Mouse (Mus musculus): ENCODE data around the gene Kazald1.
A peak's percentile ranks its signal among the peaks of the same experiment; 100 is the strongest.
"Not testable (repeated sequence)": the region's sequence is repeated elsewhere in the genome, so short reads cannot be mapped to it uniquely, and the experiment has no call there.

Gene Kazald1

DNA sequence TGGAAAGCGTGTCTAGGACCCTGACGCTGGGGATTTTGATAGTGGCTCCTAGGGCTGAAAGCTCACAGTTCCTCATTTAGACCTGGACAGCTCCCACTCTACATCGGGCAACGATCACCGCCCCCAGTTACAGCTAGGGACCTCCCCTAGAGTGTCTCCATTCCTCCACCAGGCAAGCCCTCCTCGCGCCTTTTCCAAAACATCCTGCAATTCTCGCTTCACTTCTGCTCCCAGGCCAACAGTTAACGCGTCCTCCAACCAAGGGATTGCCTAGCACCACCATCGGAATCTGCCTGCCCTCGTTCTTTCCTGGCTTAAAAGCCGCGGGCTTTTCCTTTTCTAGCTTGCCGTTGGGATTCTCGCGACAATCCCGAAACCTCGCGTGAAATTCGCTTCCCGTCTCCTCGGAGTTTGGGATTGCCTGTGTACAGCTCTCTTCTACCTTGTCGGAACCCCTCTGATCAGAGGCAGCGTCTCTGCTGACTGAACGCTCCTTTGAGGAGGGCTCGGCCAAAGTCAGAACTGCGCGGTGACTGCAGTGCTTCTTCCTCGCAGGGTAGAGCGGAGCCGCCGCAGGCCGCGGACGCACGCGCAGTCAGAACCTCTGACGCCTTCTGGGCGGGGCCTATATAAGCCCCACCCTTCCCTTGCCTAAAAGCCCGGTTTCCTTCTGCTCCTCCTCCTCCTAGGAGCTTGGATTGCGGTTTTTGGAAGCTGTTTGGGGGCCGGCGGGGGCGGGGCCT, at the start of gene Kazald1:
Gene Kazald1 (plus strand): TSS at position 662 of the 743 bp plus-strand sequence.
- peak; percentile 92 for DNase-seq

DNA sequence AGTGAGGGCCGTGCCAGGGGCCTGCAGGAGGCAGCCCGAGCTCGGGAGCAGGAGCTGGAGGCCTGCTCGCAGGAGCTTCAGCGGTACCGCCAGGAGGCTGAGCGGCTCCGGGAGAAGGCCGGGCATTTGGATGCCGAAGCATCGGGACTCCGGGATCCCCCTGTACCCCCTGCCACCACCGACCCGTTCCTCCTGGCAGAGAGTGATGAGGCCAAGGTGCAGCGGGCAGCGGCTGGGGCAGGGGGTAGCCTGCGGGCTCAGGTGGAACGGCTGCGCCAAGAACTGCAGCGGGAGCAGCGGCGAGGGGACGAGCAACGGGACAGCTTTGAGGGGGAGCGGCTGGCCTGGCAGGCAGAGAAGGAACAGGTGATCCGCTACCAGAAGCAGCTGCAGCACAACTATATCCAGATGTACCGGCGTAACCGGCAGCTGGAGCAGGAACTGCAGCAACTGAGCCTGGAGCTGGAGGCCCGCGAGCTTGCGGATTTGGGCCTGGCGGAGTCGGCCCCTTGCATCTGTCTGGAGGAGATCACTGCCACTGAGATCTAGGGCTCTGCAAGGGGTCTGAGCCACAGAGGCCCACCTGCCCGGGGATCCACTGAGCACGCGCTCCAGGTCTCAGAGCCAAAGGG, 49.0 kb upstream of the Kazald1 start:
- no peak for DNase-seq

DNA sequence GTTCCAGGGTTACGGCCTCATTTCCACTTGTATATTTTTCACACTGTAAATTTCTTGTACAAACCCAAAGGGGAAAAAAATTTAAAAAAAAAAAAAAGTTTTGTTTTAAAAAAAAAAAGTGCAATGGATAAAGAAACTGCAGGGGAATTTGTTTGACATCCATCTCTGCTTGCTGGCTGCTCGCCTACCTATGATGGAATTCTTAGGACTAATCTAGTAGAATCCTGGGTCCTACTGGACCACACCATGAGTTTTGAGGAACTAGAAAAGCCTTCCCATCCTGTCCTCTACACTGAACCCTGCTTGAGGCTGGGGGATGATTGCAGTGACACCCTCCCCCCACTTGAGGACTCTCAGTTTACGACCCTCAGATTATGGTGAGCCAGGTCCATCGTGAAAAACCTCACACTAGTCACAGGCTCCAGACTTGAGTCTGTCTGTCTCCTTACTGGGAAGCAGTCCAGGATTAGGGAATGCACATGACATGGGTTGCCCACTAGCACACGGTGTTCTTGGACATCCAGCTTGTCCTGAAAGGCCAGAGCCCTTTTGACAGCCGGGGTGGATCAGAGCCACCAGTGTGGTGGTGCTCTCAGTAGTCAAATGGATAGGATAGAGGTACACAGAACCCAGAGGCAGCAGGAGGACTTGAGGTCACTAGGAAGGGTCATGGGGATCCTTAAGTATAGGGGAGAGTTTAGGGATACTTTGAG, 47.9 kb upstream of the Kazald1 start:
- no peak for DNase-seq

DNA sequence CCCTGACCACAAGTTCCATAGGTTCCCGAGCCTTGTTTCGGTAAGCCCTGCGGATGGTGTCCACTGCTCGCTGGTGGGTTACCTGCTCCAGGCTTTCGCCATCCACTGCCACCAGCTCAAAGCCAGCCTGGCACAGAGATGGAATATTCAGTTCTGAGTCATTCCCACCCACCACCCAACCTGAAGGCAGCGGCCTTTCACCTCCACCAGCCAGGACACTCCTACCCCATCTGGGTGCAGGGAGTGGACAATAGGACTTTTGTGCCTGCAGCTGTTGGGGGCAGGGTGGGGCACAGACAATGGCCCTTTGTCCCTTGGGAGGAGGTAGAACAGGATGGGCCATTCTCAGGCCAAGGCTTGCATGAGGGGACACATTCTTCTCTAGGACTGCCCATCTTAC, 47.2 kb upstream of the Kazald1 start:
- DNase-seq: no peak

DNA sequence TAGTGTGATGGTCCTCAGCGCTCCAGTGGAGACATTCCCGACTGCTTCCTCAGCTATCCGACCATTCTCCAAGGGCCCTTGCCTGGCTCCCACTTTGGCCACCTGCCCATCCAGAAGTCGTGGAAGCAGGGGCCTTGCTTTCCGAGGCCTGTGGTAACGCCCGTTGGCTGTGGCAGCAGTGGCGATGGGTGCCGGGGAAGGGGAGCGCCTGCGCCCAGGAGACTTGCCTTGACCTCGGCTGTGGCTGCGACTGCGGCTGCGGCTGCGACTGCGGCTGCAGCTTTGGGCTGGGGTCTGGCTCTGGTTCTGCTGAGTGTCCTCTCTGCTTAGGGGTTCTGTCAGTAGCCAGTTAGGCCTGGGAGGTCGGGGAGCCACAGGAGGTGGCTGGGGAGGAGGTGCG, 46.3 kb upstream of the Kazald1 start:
- no peak for DNase-seq

DNA sequence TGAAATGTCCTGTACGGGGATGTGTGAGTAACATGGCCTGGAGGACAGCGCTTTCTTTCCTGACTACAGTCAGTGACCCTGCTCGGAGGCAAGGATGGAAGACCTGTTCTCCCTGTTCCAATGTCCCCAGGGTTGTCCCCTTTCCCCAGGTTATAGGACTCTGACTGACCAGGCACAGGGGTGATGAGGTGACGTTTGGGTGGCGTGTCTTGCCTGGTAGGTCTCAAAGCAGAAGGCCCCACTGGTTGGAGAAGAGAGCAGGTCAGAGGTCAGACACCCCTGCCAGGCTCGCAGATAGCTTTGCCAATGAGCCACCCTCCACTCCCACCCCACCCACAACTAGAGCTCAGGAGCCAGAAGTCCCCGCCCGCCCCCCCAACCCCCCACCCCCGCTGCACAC, 45.5 kb upstream of the Kazald1 start:
- DNase-seq: no peak

DNA sequence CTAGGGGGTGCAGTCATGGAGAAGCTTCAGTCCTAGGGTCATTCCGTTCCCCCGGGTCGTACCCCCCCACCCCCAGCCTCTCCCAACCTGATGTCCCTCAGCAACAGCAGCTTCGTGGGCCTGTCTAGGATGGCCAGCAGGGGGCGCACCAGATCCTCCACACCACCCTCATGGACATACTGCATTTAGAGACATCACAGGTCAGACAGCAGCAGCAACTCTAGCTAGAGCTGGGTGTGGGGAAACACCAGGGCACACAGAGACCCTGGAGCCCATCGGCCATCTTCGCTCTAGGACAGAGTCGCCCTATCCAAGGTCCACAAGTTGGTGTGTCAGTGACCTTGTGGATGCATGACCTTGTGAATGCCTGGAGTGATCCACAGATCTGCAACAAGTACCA, 44.9 kb upstream of the Kazald1 start:
- DNase-seq: peak; percentile 59

DNA sequence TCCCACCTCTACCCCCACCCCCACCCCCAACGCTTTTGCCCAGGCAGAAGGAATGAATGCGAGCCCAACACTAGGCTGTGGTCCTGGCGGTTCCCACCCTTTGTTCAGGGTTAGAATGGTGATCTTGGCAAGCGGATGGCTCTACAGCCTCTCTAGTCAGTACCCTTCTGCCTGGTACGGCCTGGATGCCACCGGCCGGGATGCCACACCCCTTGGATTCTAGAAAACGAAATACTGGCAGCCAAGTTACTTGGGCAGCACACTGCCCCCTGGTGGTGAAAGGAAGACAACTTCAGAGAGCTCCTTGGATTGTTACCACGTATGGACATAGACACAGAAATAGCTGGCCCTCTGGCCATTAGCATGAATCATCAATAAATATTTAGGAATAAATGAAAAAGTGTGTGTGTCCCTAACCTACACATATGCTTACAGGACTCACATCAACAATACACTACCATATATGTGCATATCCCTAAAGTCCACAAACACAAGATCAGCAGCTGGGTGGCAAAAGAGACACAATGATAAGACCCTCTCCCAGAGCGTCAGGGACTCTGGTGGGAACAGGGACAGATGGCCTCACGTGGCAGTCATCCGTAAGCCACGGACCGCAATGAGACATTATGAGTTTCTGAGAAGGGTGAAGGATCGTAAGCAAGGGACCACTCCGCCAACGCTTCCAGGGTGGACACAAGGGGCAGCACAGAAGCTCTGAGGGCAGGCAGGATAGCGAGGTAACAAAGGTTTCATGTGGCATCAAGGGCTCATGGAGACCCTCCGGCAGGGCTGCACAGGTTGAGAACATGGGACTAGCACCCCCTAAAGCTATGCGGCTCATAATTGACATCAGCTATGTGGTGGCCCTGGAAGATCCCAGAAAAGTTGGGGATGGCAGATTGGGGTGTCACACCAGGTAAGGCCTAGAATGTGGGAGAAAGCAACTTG, 44.0 kb upstream of the Kazald1 start:
- DNase-seq: peak; percentile 54

DNA sequence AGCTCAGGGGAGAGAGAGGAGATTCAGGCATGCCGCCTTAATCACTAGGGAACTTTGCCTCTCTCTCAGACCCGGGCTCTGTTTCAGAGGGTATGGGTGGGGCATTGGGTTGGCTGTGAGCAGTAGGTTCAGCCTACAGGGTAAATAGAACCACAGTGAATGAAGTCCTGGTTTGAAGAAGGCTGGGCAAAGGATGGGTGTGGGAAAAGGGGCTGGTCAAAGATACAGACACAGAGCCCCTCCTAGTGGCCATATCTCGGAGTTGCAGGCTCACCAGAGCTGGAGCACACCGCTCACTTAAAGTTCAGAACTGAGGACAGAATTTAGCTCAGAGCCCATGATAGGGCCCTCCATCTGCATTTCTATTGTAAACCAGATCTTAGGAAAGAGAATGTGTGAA, 43.3 kb upstream of the Kazald1 start:
- peak; percentile 69 for DNase-seq

DNA sequence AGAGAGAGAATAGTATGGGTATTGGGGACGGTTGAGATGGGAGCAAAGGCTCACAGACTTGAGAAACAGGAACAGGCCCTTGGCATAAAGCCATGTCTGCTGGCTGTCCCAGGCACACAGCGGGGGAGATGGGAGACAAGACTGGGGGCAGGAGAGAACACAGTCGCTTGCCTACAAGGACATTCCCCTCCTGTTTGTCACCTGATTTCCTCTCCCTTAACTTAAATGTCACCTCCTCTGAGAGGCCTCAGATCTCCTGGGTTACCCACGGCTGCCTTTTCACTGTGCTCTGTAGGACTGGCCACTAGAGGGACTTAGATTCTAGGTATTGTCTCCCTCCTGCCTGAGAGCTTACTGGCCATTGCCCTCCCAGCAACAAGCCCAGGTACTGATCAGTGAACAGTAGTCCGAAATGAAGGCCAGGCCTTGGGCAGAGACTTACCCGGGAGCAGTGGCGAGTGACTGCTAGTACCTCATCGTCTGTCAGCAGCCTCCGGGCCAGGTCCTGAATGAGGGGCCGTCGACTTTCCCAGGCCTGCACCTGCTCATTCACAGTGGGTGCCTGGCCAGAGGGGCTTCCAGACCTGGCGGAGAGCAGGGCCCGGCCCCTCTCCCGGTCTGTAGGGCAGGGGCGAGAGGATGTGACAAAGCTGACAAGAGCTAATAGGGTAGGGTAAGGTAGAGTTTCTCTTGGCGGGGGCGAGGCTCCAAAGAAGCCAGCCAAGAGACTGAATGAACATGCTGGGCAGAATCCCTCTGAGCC, 42.3 kb upstream of the Kazald1 start:
- DNase-seq: no peak

DNA sequence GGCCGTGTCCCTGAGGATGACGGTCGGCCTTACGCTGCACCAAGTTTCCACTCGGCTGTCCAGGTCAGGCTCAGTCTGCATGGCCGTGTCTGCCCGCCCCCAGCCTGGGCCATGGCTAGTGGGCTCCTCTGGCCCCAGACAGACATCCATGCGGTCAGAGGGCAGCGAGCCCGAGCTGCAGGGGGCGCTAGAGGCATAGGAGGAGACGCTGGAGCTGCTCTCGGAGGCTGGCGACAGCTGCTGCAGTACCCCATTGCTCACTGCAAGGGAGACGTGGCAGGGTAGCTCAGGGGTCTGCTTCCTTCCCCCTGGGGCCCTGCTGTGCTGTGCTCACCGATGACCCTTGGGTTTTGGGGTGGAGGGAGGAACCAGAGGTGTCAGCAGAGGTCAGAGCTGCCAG, 38.2 kb upstream of the Kazald1 start:
- DNase-seq: peak; percentile 48

DNA sequence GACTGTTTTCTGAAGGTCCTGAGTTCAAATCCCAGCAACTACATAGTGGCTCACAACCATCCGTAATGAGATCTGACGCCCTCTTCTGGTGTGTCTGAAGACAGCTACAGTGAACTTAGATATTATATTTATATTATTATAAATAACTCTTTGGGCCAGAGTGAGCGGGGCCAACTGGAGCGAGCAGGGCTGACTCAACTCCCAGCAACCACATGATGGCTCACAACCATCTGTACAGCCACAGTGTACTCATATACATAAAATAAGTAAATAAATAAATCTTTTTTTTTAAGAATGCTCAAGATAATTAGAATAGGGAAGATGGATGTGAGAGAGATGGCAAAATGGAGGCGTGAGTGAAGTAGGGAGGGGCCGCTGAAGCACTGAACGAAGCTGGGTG, 36.8 kb upstream of the Kazald1 start:
- DNase-seq: not testable (repeated sequence)

DNA sequence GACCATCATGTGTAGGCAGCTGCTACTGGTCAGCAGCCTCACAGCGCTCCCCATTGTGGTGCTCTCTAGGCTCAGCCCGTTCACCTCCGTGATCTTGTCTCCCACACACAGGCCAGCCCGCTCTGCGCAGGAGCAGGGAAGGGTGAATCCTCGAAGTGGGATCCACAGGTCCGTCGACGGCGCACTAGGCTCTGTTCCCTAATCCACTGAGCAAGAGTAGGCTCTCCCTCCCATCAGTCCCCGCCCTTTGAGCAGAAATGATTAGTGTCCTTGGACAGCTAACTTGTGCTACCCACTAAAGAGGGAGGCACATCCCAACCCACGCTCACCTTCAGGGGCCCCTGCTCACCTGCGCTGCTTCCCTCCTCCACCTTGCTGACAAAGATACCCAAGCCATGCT, 34.8 kb upstream of the Kazald1 start:
- no peak for DNase-seq

DNA sequence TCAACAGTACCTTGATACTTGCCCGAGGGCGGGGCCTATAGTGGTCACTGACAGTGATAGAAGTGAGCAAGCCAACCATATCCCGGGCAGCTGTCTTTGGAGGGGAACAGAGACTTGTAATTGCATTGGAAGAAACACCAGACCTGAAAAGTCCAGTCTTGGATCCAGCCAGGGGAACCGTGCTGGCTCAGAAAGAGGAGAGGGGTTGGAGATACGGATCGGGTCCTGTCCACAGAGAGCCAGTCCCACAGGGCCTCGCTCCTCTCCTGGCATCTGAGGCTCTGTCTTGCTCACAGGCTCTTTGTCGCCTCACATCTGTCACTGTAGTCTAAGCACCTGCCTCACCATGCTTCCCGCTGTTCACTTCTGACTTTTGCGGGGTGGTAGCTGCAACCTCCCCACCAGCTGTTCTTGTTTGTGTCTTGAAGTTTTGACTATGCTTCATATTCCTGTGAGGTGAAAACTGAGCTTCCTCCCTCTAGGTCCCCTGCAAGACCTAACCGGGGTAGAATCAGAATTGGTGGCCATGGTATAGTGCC, 30.6 kb upstream of the Kazald1 start:
- DNase-seq: no peak

DNA sequence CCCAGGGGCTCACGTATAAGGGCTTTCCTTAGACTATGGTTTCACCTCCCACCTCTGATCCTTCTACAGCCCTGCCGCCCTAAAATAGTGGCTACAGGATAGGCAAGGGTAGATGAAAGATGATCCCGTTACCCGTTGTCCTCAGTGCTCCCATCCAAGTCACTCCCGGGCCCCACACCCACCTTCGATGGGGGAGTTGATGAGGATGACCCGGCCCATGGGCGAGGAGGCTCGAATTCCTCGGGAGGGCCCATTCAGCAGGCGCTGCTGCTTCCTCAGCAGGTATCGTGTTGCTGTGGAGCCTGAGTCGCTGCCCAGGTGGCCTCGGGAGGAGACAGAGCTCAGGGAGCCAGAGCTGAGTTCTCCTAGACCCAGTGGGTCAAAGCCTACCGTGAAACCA, 29.8 kb upstream of the Kazald1 start:
- DNase-seq: no peak

DNA sequence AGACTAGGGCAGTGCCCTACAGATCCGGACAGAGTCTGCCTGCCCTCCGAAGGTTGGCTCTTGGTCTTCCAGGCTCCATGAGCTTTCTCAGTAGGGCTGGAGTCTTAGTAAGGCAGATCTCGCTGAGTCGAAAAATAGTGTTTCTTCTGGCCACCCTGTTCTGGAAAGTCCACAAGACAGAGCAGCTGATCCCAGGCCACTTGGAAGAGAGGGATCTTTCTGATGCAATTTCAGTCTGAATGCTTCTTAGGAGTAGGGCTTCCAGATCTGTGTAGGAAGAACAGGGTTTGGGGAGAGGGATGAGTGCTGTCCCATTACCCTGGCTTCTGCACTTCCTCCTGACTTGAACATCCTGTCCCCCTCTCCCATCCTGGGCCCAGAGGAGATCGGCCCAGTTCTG, 29.4 kb upstream of the Kazald1 start, which contains the start of gene Pdzd7:
Gene Pdzd7 (minus strand): TSS at position 67 of the 400 bp plus-strand sequence.
- no peak for DNase-seq

DNA sequence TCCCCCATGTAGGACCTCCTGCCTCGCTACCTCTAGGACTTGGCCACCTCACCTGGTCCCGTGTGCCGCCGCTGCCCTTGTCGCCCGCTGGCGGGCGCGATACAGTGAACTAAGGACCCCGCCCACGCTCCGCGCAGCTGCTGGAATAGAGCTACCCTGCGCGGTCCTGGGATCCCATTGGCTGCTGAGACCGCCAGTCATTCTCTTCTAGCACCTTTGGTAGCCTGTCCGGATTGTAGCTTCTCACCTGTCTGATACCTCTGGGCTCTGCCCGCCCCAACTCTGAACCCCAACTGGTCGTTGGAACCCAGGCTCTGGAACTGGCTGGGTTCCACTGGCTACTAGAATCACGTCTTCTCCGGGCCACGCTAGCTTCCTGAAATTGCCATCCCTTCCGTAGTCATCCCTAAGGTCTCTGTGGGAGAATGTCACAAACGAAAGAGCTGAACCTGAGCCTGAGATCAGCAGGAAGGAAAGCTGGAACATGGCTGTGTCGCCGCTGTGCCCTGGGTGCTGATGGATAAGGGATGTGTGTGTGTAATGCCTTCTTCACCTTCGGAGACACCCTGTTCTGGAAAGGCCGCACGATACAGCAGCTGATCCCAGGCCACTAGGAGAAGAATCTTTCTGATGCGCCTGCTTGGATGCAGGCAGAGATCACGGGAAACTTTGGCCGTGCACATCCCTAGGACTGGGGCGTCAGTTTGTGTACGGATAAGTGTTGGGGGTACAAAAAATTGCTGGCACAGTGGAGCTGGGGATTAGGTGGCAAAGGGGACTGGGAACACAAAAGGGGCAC, 28.3 kb upstream of the Kazald1 start:
- peak; percentile 79 for DNase-seq

DNA sequence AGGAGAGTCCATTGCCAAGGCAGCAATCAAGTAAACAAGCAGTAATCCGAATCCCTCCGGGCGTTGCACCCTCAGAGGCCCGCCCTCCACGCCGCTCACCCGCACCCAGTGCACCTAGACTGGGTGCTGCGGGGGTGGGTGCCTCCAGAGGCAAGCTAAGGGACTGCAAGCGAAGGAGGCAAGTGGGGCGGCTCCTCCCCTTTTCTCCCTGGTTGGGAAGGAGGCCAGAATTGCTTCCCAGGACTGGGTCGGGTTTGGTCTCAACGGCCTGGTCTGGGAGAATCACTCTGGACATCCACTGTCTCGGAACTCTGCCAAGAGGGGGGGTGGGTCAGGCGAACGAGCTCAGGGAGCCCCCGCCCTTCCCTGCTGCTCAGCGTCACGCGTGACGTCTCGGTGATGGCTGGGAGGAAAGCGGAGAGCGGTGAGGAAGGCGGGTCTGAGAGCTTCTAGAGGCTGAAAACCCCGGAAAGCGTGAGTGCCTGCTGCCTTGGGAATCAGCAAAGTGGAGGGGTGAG, 27.6 kb upstream of the Kazald1 start, which contains the start of gene Sfxn3:
Gene Sfxn3 (plus strand): TSS at position 87 of the 518 bp plus-strand sequence.
- DNase-seq: peak; percentile 89

DNA sequence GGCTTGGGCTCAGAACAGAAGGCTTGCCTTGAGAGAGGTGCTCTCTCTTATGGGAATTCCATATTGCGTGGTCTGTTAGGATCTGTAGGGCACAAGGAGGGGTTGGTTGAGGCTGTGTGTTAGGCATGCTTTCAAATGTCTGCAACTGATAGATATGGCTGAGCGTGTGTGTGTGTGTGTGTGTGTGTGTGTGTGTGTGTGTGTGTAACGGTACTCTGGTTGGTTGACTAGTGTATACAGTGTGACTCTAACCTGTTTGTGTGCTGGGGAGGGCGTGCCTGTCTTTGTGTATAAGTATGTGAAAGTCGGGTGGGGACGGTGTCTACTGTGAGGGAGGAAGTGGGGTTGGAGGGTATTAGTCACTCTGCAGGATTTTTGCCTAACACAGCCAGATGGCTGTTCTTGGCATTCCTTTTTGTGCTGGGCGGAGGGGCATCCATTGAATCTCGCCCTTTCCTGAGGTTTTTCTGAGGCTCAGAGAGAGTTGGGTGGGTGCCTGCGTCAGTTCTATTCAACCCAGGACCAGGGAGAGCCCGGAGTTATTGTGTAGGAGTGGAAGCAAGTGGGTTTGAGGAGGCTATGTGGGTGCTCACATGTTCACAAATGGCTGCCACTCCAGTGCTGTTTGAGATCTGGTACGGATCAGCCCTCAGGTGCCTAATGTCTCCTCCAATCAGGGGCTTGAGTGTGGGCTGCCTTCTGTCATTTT, 27.0 kb upstream of the Kazald1 start:
- peak; percentile 59 for DNase-seq
